23 mouse cellular contexts compared by ENCODE assay signal in genomic region chr8:10175976-10176375, GRCm38 (mm10). TPM values are rescaled to one million over a fixed set of nuclear protein-coding genes. Genes with fewer than 3 reads are reported as not detected.
DNase-seq lines count a peak whose midpoint lies in the region; ATAC-seq lines count a peak whose summit lies in the region.
"Had no signal": no experiment of that assay in that cellular context is flagged by ENCODE, and none has a peak within 500 bp of the region (broad histone marks: within the 10 kb centered on the region; RNA-seq: fewer than 3 reads in every experiment).

No protein-coding gene starts in this region.

- H3K4me1 ChIP-seq in midbrain, embryonic 11.5 days (ENCODE audit: control insufficient read depth, insufficient read depth, low read length): peaks cover 23% of the 10 kb centered on the region
- peaks cover 23% of the 10 kb centered on the region for H3K4me1 ChIP-seq in midbrain, embryonic 16.5 days (ENCODE audit: control insufficient read depth, insufficient read depth, low read length)
- H3K4me1 ChIP-seq: heart, embryonic 10.5 days; heart, embryonic 13.5 days had no signal

- no peak for ATAC-seq in midbrain, embryonic 11.5 days (ENCODE audit: low FRiP score)
- ATAC-seq in midbrain, embryonic 16.5 days: no peak
- ATAC-seq: activated CD4-positive, CD25-positive, alpha-beta regulatory T cell, adult 4 months; CD4-positive, CD25-positive, alpha-beta regulatory T cell, adult 4 months; inflammation-experienced regulatory T-cells, adult 6 months; Patski had no signal

- no peaks in the 10 kb centered on the region for H3K9me3 ChIP-seq in midbrain, embryonic 11.5 days (ENCODE audit: control insufficient read depth, low read length)
- no peaks in the 10 kb centered on the region for H3K9me3 ChIP-seq in midbrain, embryonic 16.5 days (replicated peaks; ENCODE audit: control insufficient read depth, low read length, poor library complexity, severe bottlenecking)
- H3K9me3 ChIP-seq: forebrain, embryonic 10.5 days; forebrain, embryonic 13.5 days; G1E; heart, embryonic 10.5 days; heart, embryonic 13.5 days had no signal

- no peaks in the 10 kb centered on the region for H3K27me3 ChIP-seq in midbrain, embryonic 11.5 days (ENCODE audit: control insufficient read depth, insufficient read depth, low read length)
- H3K27me3 ChIP-seq in midbrain, embryonic 16.5 days (ENCODE audit: control insufficient read depth, insufficient read depth, low read depth, low read length): no peaks in the 10 kb centered on the region
- H3K27me3 ChIP-seq: forebrain, embryonic 13.5 days; heart, embryonic 13.5 days had no signal

- no peak overlapping the region for H3K4me2 ChIP-seq in midbrain, embryonic 11.5 days
- no peak overlapping the region for H3K4me2 ChIP-seq in midbrain, embryonic 16.5 days (ENCODE audit: low read length)
- H3K4me2 ChIP-seq: forebrain, embryonic 13.5 days; heart, embryonic 13.5 days; hindbrain, embryonic 14.5 days had no signal

- H3K9ac ChIP-seq in midbrain, embryonic 11.5 days (ENCODE audit: low read length): no peak overlapping the region
- no peak overlapping the region for H3K9ac ChIP-seq in midbrain, embryonic 16.5 days (ENCODE audit: low read depth, low read length)
- H3K9ac ChIP-seq: forebrain, embryonic 13.5 days; heart, embryonic 13.5 days; hindbrain, embryonic 14.5 days had no signal

- peak; percentile 82 for DNase-seq in midbrain, embryonic 11.5 days (ENCODE audit: low spot score, missing footprints)
- peak; percentile 42 for DNase-seq in ES-CJ7 (ENCODE audit: low read depth, low spot score)
- DNase-seq in ZHBTc4 (ENCODE audit: low read depth, low spot score): peak; percentile 53
- no peak for DNase-seq in right cerebral cortex, adult 2 months (ENCODE audit: low spot score in 2 of 2)
- DNase-seq in frontal cortex, adult 2 months (ENCODE audit: extremely low spot score in 1 of 2, low spot score in 1 of 2): no peak
- DNase-seq: adrenal gland, postnatal 10 days; adrenal gland, postnatal 36 days; gastrocnemius, adult 2 months; gastrocnemius, postnatal 14 days; heart, adult 18-20 months; heart, postnatal 14 days; heart, postnatal 4 days had no signal

- H3K4me3 ChIP-seq in midbrain, embryonic 11.5 days (ENCODE audit: low read depth, low read length): no peak overlapping the region
- H3K4me3 ChIP-seq in midbrain, embryonic 16.5 days (ENCODE audit: low read depth, low read length): no peak overlapping the region
- H3K4me3 ChIP-seq: forebrain, embryonic 10.5 days; forebrain, embryonic 13.5 days; gastrocnemius, adult 2 months; heart, embryonic 10.5 days; heart, embryonic 13.5 days had no signal

- WGBS in midbrain, embryonic 11.5 days: 67% methylated on average over 4 of the region's 4 CpGs
- 83% methylated on average over 4 of the region's 4 CpGs for WGBS in midbrain, embryonic 16.5 days

- H3K36me3 ChIP-seq in midbrain, embryonic 11.5 days (ENCODE audit: control insufficient read depth, insufficient read depth, low read length): no peaks in the 10 kb centered on the region
- no peaks in the 10 kb centered on the region for H3K36me3 ChIP-seq in midbrain, embryonic 16.5 days (ENCODE audit: control insufficient read depth, insufficient read depth, low read length)
- H3K36me3 ChIP-seq: forebrain, embryonic 10.5 days; G1E; heart, embryonic 10.5 days; heart, embryonic 13.5 days had no signal

- no peak overlapping the region for H3K27ac ChIP-seq in midbrain, embryonic 11.5 days (ENCODE audit: low read depth, low read length)
- H3K27ac ChIP-seq in midbrain, embryonic 16.5 days (ENCODE audit: low read length): no peak overlapping the region
- H3K27ac ChIP-seq: forebrain, embryonic 10.5 days; forebrain, embryonic 13.5 days; gastrocnemius, adult 2 months; heart, embryonic 10.5 days; heart, embryonic 13.5 days; hindbrain, embryonic 14.5 days had no signal

RNA-seq across cellular contexts. Expression of gene Myo16, which starts 22.3 kb away (rescaled TPM):
- polyA plus RNA-seq in midbrain, embryonic 11.5 days (2014; fragmentation: Nextera tagmentation; extraction: Ambion mirVana): 2.7 and 3.0 TPM in 2 replicates
- 7.2 and 7.4 TPM in 2 replicates for polyA plus RNA-seq in midbrain, embryonic 16.5 days (2015; fragmentation: Nextera tagmentation; extraction: Ambion mirVana)
- polyA plus RNA-seq in frontal cortex, adult 2 months (2012; rRNA removed): 36.7 and 37.7 TPM in 2 replicates
- polyA plus RNA-seq: activated CD4-positive, CD25-positive, alpha-beta regulatory T cell, adult 4 months; CD4-positive, CD25-positive, alpha-beta regulatory T cell, adult 4 months; inflammation-experienced regulatory T-cells, adult 6 months had no signal

Comparison
In these comparisons a context has a peak if more than half of its experiments do, and no peak if none do; other contexts are left out.
1. DNase-seq: peak in midbrain, embryonic 11.5 days (single experiment), ES-CJ7 (single experiment) and ZHBTc4 (single experiment); none in right cerebral cortex, adult 2 months (0 of 2) and frontal cortex, adult 2 months (0 of 2).